11 mouse cellular contexts compared by ENCODE assay signal in genomic region chr16:38924940-38925339, GRCm38 (mm10). TPM values are rescaled to one million over a fixed set of nuclear protein-coding genes. Genes with fewer than 3 reads are reported as not detected.
DNase-seq lines count a peak whose midpoint lies in the region; ATAC-seq and TF ChIP-seq lines count a peak whose summit lies in the region.
"Had no signal": no experiment of that assay in that cellular context is flagged by ENCODE, and none has a peak within 500 bp of the region (broad histone marks: within the 10 kb centered on the region; RNA-seq: fewer than 3 reads in every experiment).

No protein-coding gene starts in this region.

- no peaks in the 10 kb centered on the region for H3K27me3 ChIP-seq in cerebellum, adult 2 months (ENCODE audit: control insufficient read depth, insufficient read depth, low read length)
- H3K27me3 ChIP-seq in embryonic facial prominence, embryonic 10.5 days (replicated peaks; ENCODE audit: low read depth, poor library complexity, severe bottlenecking) = no peaks in the 10 kb centered on the region
- no peaks in the 10 kb centered on the region for H3K27me3 ChIP-seq in midbrain, embryonic 15.5 days (replicated peaks)

- H3K4me1 ChIP-seq in cerebellum, adult 2 months (ENCODE audit: control insufficient read depth, insufficient read depth, low read length) = no peaks in the 10 kb centered on the region
- H3K4me1 ChIP-seq in embryonic facial prominence, embryonic 10.5 days = peaks cover 8% of the 10 kb centered on the region
- H3K4me1 ChIP-seq in midbrain, embryonic 15.5 days = no peaks in the 10 kb centered on the region

- no peak for TF ChIP-seq POLR2A in cerebellum, adult 2 months (IDR thresholded peaks at IDR 0.05; ENCODE audit: borderline replicate concordance, insufficient read depth, low read length)

- peak overlapping the region; percentile 20; the same call in 1 of the 2 replicates for H3K4me2 ChIP-seq in midbrain, embryonic 15.5 days

- H3K9me3 ChIP-seq in embryonic facial prominence, embryonic 10.5 days = no peaks in the 10 kb centered on the region
- no peaks in the 10 kb centered on the region for H3K9me3 ChIP-seq in midbrain, embryonic 15.5 days

- H3K4me3 ChIP-seq in cerebellum, adult 2 months (replicated peaks; ENCODE audit: insufficient read depth, low read depth, low read length) = peak overlapping the region; percentile 40
- H3K4me3 ChIP-seq in embryonic facial prominence, embryonic 10.5 days = no peak overlapping the region
- H3K4me3 ChIP-seq in midbrain, embryonic 15.5 days = no peak overlapping the region

- no peak for ATAC-seq in midbrain, embryonic 15.5 days (replicated peaks)

- no peak for TF ChIP-seq CTCF in cerebellum, adult 2 months (IDR thresholded peaks at IDR 0.05; ENCODE audit: borderline replicate concordance, insufficient read depth, low read depth, low read length)

- no peak overlapping the region for H3K27ac ChIP-seq in cerebellum, adult 2 months (ENCODE audit: insufficient read depth, low read length)
- H3K27ac ChIP-seq in embryonic facial prominence, embryonic 10.5 days (replicated peaks) = no peak overlapping the region
- H3K27ac ChIP-seq in midbrain, embryonic 15.5 days = no peak overlapping the region

- H3K36me3 ChIP-seq in embryonic facial prominence, embryonic 10.5 days (replicated peaks) = no peaks in the 10 kb centered on the region
- no peaks in the 10 kb centered on the region for H3K36me3 ChIP-seq in midbrain, embryonic 15.5 days (replicated peaks)

- 5% methylated on average over 13 of the region's 13 CpGs for WGBS in cerebellum, adult 2 months
- 55% methylated on average over 13 of the region's 13 CpGs for WGBS in embryonic facial prominence, embryonic 10.5 days
- 63% methylated on average over 13 of the region's 13 CpGs for WGBS in midbrain, embryonic 15.5 days

- H3K9ac ChIP-seq in midbrain, embryonic 15.5 days = no peak overlapping the region

- DNase-seq in cerebellum, adult 2 months = no peak
- no peak for DNase-seq in cerebellum, adult 11-12 months
- peak; percentile 34 for DNase-seq in embryonic facial prominence, embryonic 10.5 days (ENCODE audit: low spot score)
- peak; percentile 72 to 83 for DNase-seq in layer of hippocampus, adult 18-20 months (ENCODE audit: low spot score in 2 of 2)
- no peak for DNase-seq in kidney, postnatal 10 days
- no peak for DNase-seq in lung, postnatal 4 days
- DNase-seq in embryo, embryonic 10 days (ENCODE audit: low spot score) = no peak
- DNase-seq: cerebellum, adult 9-11 months; heart, postnatal 14 days; lung, adult 2 months had no signal

RNA-seq across cellular contexts. Expression of gene Igsf11, which starts 32.5 kb away (rescaled TPM):
- 17.4 and 20.1 TPM in 2 replicates for polyA plus RNA-seq in cerebellum, adult 2 months (2012; rRNA removed)
- 0.90 and 1.6 TPM in 2 replicates for polyA plus RNA-seq in embryonic facial prominence, embryonic 10.5 days (2016; fragmentation: Nextera tagmentation; extraction: Ambion mirVana)
- 10 to 100 TPM; 46.6 to 47.2 TPM for total RNA-seq in layer of hippocampus, adult 18-20 months (2021)
- 1.8 and 2.4 TPM in 2 replicates for polyA plus RNA-seq in midbrain, embryonic 15.5 days (2015; fragmentation: Nextera tagmentation; extraction: Ambion mirVana)

Comparison
In these comparisons a context has a peak if more than half of its experiments do, and no peak if none do; other contexts are left out.
1. DNase-seq: peak in embryonic facial prominence, embryonic 10.5 days (single experiment) and layer of hippocampus, adult 18-20 months (2 of 2); none in cerebellum, adult 2 months (0 of 2), cerebellum, adult 11-12 months (single experiment), kidney, postnatal 10 days (single experiment), lung, postnatal 4 days (0 of 2) and embryo, embryonic 10 days (single experiment).